Mouse (Mus musculus): ENCODE measurements around the gene Dlgap1. TPM values are rescaled to one million over a fixed set of nuclear protein-coding genes. Genes with fewer than 3 reads are reported as not detected.

Gene Dlgap1
- polyA plus RNA-seq, 1 experiment from 2014 or later = 0.50 TPM

DNA sequence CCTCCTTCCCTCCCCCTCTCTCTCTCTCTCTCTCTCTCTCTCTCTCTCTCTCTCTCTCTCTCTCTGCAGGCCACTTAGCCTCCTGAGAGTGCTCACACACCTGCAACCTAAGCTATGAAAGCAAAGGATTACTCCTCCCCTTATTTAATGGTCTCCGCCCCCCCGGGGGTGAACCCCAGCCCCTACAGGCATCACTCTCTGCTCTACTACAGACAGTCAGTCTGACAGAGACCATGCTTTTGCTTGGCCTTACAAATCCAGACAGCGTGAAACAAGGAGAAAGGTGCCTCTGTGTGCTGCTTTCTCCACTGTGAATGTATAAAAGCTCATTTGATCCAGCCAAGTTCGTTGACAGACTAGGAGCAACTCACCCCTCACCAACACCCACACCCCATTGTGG, 497.5 kb downstream of the Dlgap1 start:
- Histone ChIP-seq H3K4me3 (no peak overlapping the region), H3K4me2 (no peak overlapping the region), H3K36me3 (no peaks in the 10 kb centered on the region), H3K9me3 (replicated peaks) (no peaks in the 10 kb centered on the region), H3K4me1 (replicated peaks) (no peaks in the 10 kb centered on the region), H3K9ac (no peak overlapping the region), H3K27me3 (no peaks in the 10 kb centered on the region), H3K27ac (no peak overlapping the region)
- 48% methylated on average over 4 of the region's 4 CpGs for WGBS
- ATAC-seq (replicated peaks; ENCODE audit: insufficient number of reproducible peaks, insufficient read depth, low FRiP score, low read depth) = no peak

DNA sequence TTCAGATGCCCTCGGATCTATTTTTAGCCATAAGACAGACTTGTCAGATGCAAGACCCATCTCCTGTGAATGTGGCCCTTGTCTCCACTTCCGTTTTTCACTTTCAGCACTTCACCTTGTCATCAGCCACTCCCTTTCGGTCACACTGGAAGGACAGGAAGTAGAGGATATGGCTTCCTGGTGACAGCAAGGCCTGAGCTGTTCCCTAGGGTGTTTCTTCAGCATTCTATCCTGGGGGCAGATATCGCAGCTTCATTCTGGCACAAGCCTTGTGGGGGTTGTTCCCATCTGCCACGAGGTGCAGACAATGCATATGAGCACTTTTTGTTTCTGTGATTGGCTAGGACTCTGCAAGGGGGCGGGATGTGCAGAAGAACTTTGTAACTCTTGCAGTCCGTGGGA, 502.1 kb downstream of the Dlgap1 start:
- 34% methylated on average over 7 of the region's 7 CpGs for WGBS
- Histone ChIP-seq H3K9ac (no peak overlapping the region), H3K36me3 (no peaks in the 10 kb centered on the region), H3K9me3 (replicated peaks) (no peaks in the 10 kb centered on the region), H3K27me3 (no peaks in the 10 kb centered on the region), H3K4me2 (no peak overlapping the region), H3K27ac (no peak overlapping the region), H3K4me1 (replicated peaks) (no peaks in the 10 kb centered on the region), H3K4me3 (no peak overlapping the region)
- no peak for ATAC-seq (replicated peaks; ENCODE audit: insufficient number of reproducible peaks, insufficient read depth, low FRiP score, low read depth)

DNA sequence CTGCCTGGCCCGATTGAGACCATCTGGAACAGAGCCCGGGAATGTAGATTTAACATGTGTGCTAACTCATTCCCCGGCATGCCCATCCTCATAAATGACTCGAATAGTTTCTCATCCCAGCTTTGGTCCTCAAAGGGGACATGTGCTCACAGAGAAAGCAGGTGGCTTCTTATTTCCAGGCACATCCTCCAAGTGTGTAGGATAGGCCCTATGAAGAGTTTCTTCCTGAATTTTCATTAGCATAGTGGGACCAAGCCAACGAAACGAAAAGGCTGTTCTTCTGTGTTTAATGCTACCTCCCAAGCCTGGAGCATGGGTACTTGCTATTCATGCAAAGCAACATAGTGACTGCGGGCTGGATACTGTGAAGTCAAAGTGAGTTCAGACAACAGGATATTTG, 503.3 kb downstream of the Dlgap1 start:
- no peak for ATAC-seq (replicated peaks; ENCODE audit: insufficient number of reproducible peaks, insufficient read depth, low FRiP score, low read depth)
- Histone ChIP-seq H3K36me3 (no peaks in the 10 kb centered on the region), H3K9me3 (replicated peaks) (no peaks in the 10 kb centered on the region), H3K4me2 (no peak overlapping the region), H3K9ac (no peak overlapping the region), H3K4me3 (no peak overlapping the region), H3K27ac (no peak overlapping the region), H3K4me1 (replicated peaks) (no peaks in the 10 kb centered on the region), H3K27me3 (no peaks in the 10 kb centered on the region)
- WGBS = 80% methylated on average over 7 of the region's 7 CpGs

DNA sequence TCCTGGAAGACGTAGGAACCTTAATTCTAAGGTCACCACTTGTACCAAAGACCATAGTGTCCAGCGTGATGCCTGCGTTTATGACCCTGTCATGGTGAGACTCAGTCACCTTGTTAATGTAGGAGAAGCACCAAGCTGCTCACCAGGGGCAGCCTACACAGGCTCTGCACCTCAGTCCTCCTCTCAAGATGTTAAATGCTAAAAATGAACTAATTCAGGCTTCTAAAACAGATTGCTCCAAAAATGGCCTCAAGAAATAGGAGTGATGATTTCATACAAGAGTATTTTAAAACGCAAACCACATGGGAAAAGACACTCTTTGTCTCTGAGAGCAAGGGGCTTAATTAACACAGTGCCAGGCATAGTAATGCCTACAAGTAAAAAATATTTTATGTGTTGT, 505.0 kb downstream of the Dlgap1 start:
- Histone ChIP-seq H3K36me3 (no peaks in the 10 kb centered on the region), H3K9ac (no peak overlapping the region), H3K4me3 (no peak overlapping the region), H3K27ac (no peak overlapping the region), H3K27me3 (no peaks in the 10 kb centered on the region), H3K4me1 (replicated peaks) (no peaks in the 10 kb centered on the region), H3K9me3 (replicated peaks) (no peaks in the 10 kb centered on the region), H3K4me2 (no peak overlapping the region)
- WGBS = 73% methylated on average over 4 of the region's 4 CpGs
- ATAC-seq (replicated peaks; ENCODE audit: insufficient number of reproducible peaks, insufficient read depth, low FRiP score, low read depth) = no peak

DNA sequence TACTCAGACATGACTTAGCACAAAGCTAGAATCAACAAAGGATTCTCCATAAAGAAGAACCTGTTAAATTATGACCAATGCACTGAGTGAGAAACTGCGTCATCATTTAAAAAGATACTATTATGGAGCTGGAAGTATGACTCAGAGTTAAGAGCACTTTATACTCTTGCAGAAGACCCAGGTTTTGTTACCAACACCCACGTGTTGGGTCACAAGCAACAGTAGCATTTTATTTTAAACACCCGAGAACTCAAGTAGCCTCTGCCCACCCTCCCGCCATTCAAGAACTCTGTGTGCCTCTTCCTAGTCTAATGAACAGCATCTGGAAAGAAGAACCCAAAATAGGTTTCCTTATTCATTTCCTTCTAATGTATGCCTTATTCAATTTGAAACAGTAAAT, 514.8 kb downstream of the Dlgap1 start:
- Histone ChIP-seq H3K4me1 (replicated peaks) (no peaks in the 10 kb centered on the region), H3K27ac (no peak overlapping the region), H3K36me3 (no peaks in the 10 kb centered on the region), H3K4me2 (no peak overlapping the region), H3K27me3 (no peaks in the 10 kb centered on the region), H3K9me3 (replicated peaks) (no peaks in the 10 kb centered on the region), H3K4me3 (no peak overlapping the region), H3K9ac (no peak overlapping the region)
- no peak for ATAC-seq (replicated peaks; ENCODE audit: insufficient number of reproducible peaks, insufficient read depth, low FRiP score, low read depth)
- 80% methylated on average over 4 of the region's 4 CpGs for WGBS

DNA sequence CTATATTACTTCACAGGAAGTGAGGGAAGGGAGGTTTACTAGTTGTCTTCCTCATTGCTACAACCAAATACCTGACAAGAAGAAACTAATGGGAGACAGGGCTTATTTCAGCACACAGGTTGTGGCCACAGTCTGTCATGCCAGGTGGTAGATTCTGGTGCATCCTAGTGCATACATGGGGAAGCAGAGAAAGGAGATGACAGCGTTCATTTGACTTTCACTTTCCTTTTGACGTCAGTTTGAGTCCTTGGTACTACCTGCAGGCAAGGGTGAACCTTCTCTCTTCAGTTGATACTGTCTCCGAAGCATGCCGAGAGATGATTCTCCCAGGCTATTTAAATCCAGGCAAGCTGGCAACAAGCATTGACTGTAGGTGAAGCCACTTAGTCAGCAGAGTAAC, 516.8 kb downstream of the Dlgap1 start:
- Histone ChIP-seq H3K4me2 (no peak overlapping the region), H3K27ac (no peak overlapping the region), H3K9ac (no peak overlapping the region), H3K4me3 (no peak overlapping the region), H3K4me1 (replicated peaks) (no peaks in the 10 kb centered on the region), H3K36me3 (no peaks in the 10 kb centered on the region), H3K9me3 (replicated peaks) (no peaks in the 10 kb centered on the region), H3K27me3 (no peaks in the 10 kb centered on the region)
- 62% methylated on average over 4 of the region's 4 CpGs for WGBS
- no peak for ATAC-seq (replicated peaks; ENCODE audit: insufficient number of reproducible peaks, insufficient read depth, low FRiP score, low read depth)

DNA sequence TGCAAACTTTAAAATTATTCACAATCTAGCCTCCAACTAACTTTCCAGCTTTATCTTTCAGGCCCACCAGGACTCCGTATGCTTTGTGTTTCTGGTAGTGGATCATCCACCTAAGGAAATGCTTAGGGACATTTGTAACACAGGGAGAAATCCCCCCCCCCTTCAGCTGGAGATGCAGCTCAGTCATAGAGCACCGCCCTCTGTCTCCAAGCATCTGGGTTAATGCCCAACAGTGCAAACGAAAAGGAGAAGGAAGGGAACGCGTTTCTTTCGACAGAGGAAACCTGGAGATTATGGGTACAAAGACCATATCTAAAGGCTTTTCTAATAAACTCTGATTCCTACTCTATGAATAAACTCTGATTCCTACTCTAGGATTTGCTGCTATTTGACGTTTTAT, 517.4 kb downstream of the Dlgap1 start:
- Histone ChIP-seq H3K4me1 (replicated peaks) (no peaks in the 10 kb centered on the region), H3K27ac (no peak overlapping the region), H3K9me3 (replicated peaks) (no peaks in the 10 kb centered on the region), H3K27me3 (no peaks in the 10 kb centered on the region), H3K4me2 (no peak overlapping the region), H3K9ac (no peak overlapping the region), H3K4me3 (no peak overlapping the region), H3K36me3 (no peaks in the 10 kb centered on the region)
- ATAC-seq (replicated peaks; ENCODE audit: insufficient number of reproducible peaks, insufficient read depth, low FRiP score, low read depth) = no peak
- WGBS = 63% methylated on average over 7 of the region's 7 CpGs

DNA sequence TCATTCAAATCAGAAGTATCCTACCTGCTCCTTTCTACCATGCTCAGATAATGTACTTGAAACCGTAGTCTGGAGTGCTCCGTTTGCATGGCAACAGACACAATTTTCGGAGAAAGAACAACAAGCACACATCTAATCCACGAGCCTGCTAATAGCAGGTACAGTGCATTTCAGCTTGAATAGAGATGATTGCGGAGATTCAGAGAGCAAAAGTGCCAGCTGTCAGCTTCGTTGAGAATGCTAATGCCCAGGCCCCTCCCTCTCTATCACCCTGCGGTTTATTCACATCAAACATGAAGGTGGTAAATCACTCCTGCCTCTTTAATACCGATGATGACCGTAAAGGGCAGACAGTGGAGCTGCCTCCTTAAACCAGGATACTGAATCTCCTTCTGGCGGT, 518.0 kb downstream of the Dlgap1 start:
- H3K36me3 ChIP-seq = no peaks in the 10 kb centered on the region
- no peaks in the 10 kb centered on the region for H3K4me1 ChIP-seq (replicated peaks)
- WGBS = 79% methylated on average over 10 of the region's 10 CpGs
- no peak overlapping the region for H3K4me3 ChIP-seq
- H3K27me3 ChIP-seq = no peaks in the 10 kb centered on the region
- no peak for ATAC-seq (replicated peaks; ENCODE audit: insufficient number of reproducible peaks, insufficient read depth, low FRiP score, low read depth)
- no peak overlapping the region for H3K27ac ChIP-seq
- no peaks in the 10 kb centered on the region for H3K9me3 ChIP-seq (replicated peaks)
- H3K4me2 ChIP-seq = no peak overlapping the region
- H3K9ac ChIP-seq = no peak overlapping the region

DNA sequence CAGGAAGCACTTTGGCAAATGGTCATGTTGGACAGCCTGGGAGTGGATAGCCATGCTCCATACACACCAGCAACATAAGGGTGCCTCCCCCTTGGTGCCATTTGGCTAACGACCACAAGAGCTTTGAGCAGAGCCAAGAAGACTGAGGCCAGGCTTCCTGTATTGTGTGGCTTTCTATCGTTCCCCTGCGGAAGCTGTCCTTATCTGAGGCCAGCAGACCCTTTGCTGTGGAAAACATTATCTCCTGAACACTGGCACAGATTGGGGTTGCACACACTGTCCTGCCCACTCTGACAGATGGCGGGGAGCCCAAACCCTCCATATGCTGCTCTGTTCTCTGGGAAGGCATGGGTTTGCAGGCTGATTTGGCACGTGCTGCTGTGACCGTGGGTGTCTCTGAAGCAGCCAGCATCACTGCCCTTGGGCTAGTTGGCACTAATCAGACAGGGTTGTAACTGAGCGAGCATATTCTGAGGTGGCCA, 520.0 kb downstream of the Dlgap1 start:
- WGBS = 45% methylated on average over 7 of the region's 7 CpGs
- H3K27ac ChIP-seq = no peak overlapping the region
- no peaks in the 10 kb centered on the region for H3K27me3 ChIP-seq
- no peak overlapping the region for H3K4me3 ChIP-seq
- no peak overlapping the region for H3K9ac ChIP-seq
- H3K4me1 ChIP-seq (replicated peaks) = no peaks in the 10 kb centered on the region
- no peaks in the 10 kb centered on the region for H3K9me3 ChIP-seq (replicated peaks)
- peak; percentile 83 for ATAC-seq (replicated peaks; ENCODE audit: insufficient number of reproducible peaks, insufficient read depth, low FRiP score, low read depth)
- H3K36me3 ChIP-seq = no peaks in the 10 kb centered on the region
- H3K4me2 ChIP-seq = no peak overlapping the region

DNA sequence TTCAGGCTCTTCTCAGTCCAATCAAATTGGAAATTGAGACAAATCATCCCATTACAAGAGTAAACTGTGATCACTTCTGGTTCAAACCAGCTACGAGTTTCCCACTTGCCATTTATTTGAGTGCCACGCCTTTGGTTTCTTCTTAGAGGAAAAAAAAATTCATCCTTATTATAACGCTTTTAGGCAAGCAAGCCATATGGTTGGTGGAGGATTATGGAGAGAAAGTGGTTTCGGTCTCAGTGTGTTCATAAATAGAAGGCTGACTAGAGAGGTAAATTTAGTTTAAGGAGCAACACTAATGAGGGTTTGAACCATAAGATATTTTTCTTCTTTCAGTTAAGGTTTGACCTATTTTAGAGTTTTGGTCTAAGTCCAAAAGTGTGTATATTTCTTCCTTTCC, 522.7 kb downstream of the Dlgap1 start:
- Histone ChIP-seq H3K27me3 (no peaks in the 10 kb centered on the region), H3K4me1 (replicated peaks) (no peaks in the 10 kb centered on the region), H3K9ac (no peak overlapping the region), H3K9me3 (replicated peaks) (no peaks in the 10 kb centered on the region), H3K27ac (no peak overlapping the region), H3K36me3 (no peaks in the 10 kb centered on the region), H3K4me3 (no peak overlapping the region), H3K4me2 (no peak overlapping the region)
- WGBS = 79% methylated on average over 4 of the region's 4 CpGs
- no peak for ATAC-seq (replicated peaks; ENCODE audit: insufficient number of reproducible peaks, insufficient read depth, low FRiP score, low read depth)

DNA sequence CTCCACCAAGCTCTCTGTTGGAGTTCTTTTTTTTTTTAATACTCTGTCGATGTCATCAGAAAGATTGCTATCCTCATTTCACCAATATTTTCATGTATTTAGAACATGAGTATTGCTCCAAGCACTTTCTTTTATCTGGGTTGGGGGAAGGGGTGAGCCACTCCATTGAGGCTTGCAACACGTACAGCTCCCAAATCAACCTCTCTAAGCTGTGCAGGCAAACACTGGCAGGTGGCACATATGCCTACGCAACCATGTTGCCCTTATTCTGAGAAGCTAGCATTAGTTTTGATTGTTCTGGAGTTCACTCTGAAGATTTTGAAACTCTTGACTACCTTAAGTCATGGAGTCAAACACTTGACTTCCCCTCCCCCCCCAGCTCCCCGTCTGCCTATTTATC, 525.5 kb downstream of the Dlgap1 start:
- Histone ChIP-seq H3K4me1 (replicated peaks) (no peaks in the 10 kb centered on the region), H3K9ac (no peak overlapping the region), H3K27ac (no peak overlapping the region), H3K9me3 (replicated peaks) (no peaks in the 10 kb centered on the region), H3K4me2 (no peak overlapping the region), H3K36me3 (no peaks in the 10 kb centered on the region), H3K27me3 (no peaks in the 10 kb centered on the region), H3K4me3 (no peak overlapping the region)
- WGBS = 86% methylated on average over 4 of the region's 4 CpGs
- ATAC-seq (replicated peaks; ENCODE audit: insufficient number of reproducible peaks, insufficient read depth, low FRiP score, low read depth) = no peak

DNA sequence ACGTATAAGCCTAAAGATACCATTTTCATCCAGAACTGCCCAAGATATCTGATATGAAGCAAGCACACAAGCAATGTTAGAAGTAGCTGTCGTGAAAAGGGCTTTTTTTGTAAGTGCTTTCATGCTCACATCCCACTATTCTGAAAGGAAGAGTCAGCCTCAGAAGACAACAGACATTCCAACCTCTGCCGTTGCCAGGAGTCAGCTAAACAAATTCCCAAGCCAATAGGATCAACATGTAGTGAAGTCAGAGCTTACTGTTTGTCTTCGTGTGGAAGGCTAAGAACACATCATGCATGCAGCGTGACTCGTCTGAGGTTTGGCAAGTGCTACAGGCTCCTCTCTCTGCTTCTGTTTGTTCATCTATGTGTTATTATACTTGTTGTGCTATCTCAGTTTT, 529.4 kb downstream of the Dlgap1 start:
- WGBS = 75% methylated on average over 6 of the region's 6 CpGs

More for the DNA sequence above, 529.4 kb downstream of the Dlgap1 start:
- no peak overlapping the region for H3K4me3 ChIP-seq
- no peak overlapping the region for H3K9ac ChIP-seq
- H3K9me3 ChIP-seq (replicated peaks) = no peaks in the 10 kb centered on the region
- no peaks in the 10 kb centered on the region for H3K4me1 ChIP-seq (replicated peaks)
- no peak overlapping the region for H3K27ac ChIP-seq
- ATAC-seq (replicated peaks; ENCODE audit: insufficient number of reproducible peaks, insufficient read depth, low FRiP score, low read depth) = no peak
- H3K4me2 ChIP-seq = no peak overlapping the region
- no peaks in the 10 kb centered on the region for H3K27me3 ChIP-seq
- H3K36me3 ChIP-seq = no peaks in the 10 kb centered on the region

Data from heart, embryonic 15.5 days (tissue).